13 mouse cellular contexts compared by ENCODE assay signal in genomic region chr6:121156030-121156429, GRCm38 (mm10). TPM values are rescaled to one million over a fixed set of nuclear protein-coding genes. Genes with fewer than 3 reads are reported as not detected.
DNase-seq lines count a peak whose midpoint lies in the region.
"Had no signal": no experiment of that assay in that cellular context is flagged by ENCODE, and none has a peak within 500 bp of the region (broad histone marks: within the 10 kb centered on the region; RNA-seq: fewer than 3 reads in every experiment).

No protein-coding gene starts in this region.

- DNase-seq in heart, adult 18-20 months, result peak; percentile 57 to 61
- DNase-seq in heart, adult 9 months (ENCODE audit: low spot score in 2 of 2), result no peak
- DNase-seq in lung, postnatal 14 days, result peak; percentile 44
- DNase-seq in lung, postnatal 25 days (ENCODE audit: low spot score), result no peak
- peak; percentile 47 to 49 for DNase-seq in heart, postnatal 10 days
- DNase-seq in skeletal muscle tissue, adult 2 months (ENCODE audit: low read depth, low spot score), result peak; percentile 46
- DNase-seq in thymus, postnatal 10 days (ENCODE audit: low spot score in 2 of 2), result no peak
- DNase-seq: cerebellum, adult 11 months; cerebellum, postnatal 25 days; kidney, adult 2 months; left cerebral cortex, postnatal 4 days; right cerebral cortex, postnatal 25 days; thymus, adult 2 months had no signal

- intact Hi-C loops in heart, postnatal 10 days (cut with DNase I), result no loop called here

RNA-seq across cellular contexts. Expression of gene Mical3, which starts 25.2 kb away (rescaled TPM):
- total RNA-seq in heart, adult 18-20 months (2021), result 100 to 1,000 TPM; 109 to 123 TPM
- 100 to 1,000 TPM; 137 to 148 TPM for total RNA-seq in heart, postnatal 10 days (2021)

RNA-seq across cellular contexts. Expression of gene Pex26, which starts 27.4 kb away (rescaled TPM):
- total RNA-seq in heart, adult 18-20 months (2021), result 1 to 10 TPM; 6.7 to 7.9 TPM
- 10 to 100 TPM in 1 of 2 experiments, 1 to 10 TPM in 1; 7.3 to 11.2 TPM for total RNA-seq in heart, postnatal 10 days (2021)

RNA-seq across cellular contexts. Expression of gene Tuba8, which starts 54.5 kb away (rescaled TPM):
- total RNA-seq in heart, adult 18-20 months (2021), result 100 to 1,000 TPM; 145 to 182 TPM
- 10 to 100 TPM; 78.2 to 86.1 TPM for total RNA-seq in heart, postnatal 10 days (2021)

Comparison
In these comparisons a context has a peak if more than half of its experiments do, and no peak if none do; other contexts are left out.
1. DNase-seq: peak in heart, adult 18-20 months (2 of 2), lung, postnatal 14 days (single experiment), heart, postnatal 10 days (2 of 2) and skeletal muscle tissue, adult 2 months (single experiment); none in heart, adult 9 months (0 of 2), lung, postnatal 25 days (single experiment) and thymus, postnatal 10 days (0 of 2).